Mouse (Mus musculus) brain, embryonic 14.5 days (tissue): ENCODE data around the gene Nrp1. TPM values are rescaled to one million over a fixed set of nuclear protein-coding genes. Genes with fewer than 3 reads are reported as not detected.

Source experiments
- DNase-seq: peaks from one replicate; pipeline ENCODE4 v3.0.0-alpha.2; 2011; ENCODE audit warnings: low read depth
- CTCF ChIP-seq: fragments of 200-500 bp; IDR thresholded peaks from 2 replicates; pipeline ENCODE4 v1.5.1; 2012; ENCODE audit warnings: inconsistent platforms, mild to moderate bottlenecking, moderate library complexity, borderline replicate concordance; ENCODE audit not compliant: insufficient read depth, insufficient read length; ENCODE audit errors: extremely low read depth
- POLR2A ChIP-seq: fragments of 200-500 bp; IDR thresholded peaks from 2 replicates; pipeline ENCODE4 v1.6.1; 2012; ENCODE audit warnings: mild to moderate bottlenecking, inconsistent platforms, borderline replicate concordance; ENCODE audit not compliant: poor library complexity, insufficient read depth, insufficient read length, severe bottlenecking; ENCODE audit errors: extremely low read depth
- polyA plus RNA-seq: library from polyadenylated mRNA; depleted of rRNA; stranded (reverse); fragments of >200 nt; gene quantifications from 2 replicates; pipeline ENCODE4 v1.2.3, GENCODE M21; 2012

The Nrp1 gene
- polyA plus RNA-seq, 1 experiment, result 36.2 TPM

GRCm38 (mm10) chr8:128459704-128460103, 101.3 kb downstream of the Nrp1 start:
- no peak for TF ChIP-seq CTCF
- TF ChIP-seq POLR2A, result no peak
- DNase-seq, result no peak

DNA sequence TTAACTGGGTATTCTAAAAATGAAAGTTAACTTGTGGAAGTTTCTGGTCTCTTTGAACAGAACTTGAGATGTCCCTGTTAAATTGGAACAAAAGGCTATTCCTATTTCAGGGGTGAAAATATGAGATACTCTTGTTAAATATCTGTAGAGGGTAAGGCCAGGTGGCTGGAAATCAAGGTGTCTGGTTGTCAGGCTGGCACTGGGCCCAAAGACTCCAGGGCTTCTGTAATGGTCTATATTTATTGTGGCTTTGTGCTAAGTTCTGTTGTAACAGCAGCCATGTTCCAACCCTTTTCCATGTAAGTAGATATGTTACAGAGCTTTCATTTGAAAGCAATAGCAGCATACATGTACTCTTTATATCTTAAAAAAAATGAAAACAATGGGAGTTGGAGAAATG, 103.3 kb downstream of the Nrp1 start:
- no peak for DNase-seq
- TF ChIP-seq CTCF, result no peak
- no peak for TF ChIP-seq POLR2A

DNA sequence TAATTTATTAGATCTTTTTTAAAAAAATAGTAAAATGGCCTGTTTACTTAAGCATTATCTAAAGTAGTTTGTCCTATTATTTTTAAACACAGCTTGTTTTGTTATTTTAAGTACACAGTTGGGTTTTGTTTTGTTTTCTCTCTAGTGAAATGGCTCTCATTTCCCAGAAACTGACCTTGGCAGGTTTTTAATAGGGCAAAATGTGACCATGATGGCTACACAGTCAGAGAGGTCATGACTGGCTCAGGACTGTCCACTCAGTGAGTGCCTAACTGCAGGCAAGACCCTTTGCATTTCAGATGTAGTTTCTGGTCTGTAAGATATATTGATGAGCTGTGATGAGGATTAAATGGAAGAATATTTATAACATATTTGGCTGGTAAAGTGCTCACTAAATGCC, 104.8 kb downstream of the Nrp1 start:
- TF ChIP-seq CTCF (no peak), POLR2A (no peak)
- no peak for DNase-seq

DNA sequence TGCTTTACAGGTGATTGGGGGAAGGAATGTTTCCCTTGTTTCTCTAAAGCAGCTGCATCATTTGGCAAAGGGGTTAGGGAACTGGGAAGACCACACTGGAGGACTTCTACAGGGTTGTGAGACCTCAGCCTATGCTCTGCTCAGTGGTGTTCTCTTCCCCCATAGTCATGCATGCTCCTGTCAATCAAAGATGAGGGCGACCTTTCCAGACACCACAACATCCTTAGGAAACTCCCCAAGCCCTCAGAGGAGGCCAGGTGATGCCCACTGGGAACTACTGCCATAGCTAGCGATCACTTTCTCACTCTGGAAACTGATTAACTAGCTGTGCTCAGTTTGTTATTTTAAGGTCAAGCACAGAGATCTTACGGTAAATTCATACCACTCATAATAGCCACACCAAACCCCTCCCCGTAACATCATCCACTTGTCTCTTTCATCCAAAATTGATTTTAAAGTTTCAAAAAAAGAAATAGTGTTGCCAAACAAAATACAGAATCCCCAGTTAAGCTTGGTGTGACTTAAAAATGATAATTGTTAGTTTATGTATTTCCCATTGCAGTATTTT, 105.7 kb downstream of the Nrp1 start:
- no peak for DNase-seq
- TF ChIP-seq POLR2A (no peak), CTCF (no peak)

DNA sequence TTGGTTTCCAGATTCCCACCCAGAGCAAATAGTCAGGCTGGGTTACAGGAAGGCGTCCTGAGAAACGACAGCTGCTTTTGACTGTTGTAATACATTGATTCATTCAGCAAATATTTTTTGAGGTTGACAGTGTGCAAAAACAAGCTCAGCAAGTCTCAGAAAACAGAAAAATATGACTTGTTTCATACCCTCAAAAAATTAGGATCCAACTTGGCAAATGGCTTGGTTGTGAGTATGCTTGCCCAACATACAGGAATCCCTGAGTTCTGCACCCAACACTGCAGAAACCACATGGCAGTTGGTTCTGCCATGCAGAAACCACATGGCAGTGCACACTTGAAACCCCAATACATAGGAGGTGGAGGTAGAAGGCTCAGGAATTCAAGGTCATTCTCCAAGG, 107.1 kb downstream of the Nrp1 start:
- TF ChIP-seq CTCF, result no peak
- no peak for TF ChIP-seq POLR2A
- DNase-seq, result no peak

DNA sequence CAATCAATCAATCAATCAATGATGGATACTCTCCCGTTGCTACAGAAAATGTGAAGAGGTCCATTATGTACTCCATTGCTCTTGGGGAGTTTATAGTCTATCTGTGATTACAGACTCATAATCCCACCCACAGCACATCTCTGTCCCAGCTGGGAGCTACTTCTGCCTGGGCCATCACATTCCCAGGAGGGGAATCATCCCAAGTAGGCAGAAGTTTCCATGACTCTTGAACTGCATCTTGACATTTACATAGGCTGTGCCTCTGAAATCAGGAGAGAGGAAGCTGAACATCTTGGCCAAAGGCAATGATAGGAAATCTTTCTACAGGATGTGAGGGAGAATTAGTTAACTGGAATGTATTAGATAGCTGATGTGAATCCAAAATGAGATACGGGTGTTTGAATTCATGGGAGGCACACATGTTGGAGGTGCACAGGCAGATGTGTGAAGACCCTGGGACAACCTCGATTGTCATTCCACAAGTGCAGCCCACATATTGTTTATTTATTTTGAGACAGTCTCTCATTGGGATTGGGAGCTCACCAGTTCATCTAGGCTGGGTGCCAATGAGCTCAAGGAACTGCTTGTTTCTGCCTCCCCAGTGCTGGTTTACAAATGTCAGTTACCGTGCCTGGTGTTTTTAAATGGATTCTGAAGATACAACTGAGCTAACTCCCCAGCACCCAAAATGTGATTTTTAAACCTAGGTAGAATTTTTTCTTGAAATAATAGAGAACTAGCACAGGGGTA, 108.5 kb downstream of the Nrp1 start:
- no peak for DNase-seq
- TF ChIP-seq CTCF, result no peak
- no peak for TF ChIP-seq POLR2A

DNA sequence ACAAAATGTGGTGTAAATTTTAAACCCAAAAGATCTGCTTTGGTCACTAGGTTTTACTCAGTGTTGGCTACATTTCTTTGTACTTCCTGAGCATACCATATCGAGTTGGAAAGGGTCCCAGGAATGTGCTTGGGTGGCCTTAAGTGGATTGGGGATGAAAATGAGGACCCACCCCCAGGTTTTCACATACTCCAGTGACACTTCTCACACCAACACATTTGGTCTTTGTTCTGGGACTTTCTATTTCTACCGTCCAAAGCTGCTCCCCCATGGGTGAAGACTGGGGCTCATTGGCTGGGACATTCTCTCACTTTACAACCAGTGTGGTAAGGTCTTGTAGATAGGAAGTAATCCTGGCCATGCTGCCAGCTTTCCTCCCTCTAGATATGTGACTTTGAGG, 111.7 kb downstream of the Nrp1 start:
- DNase-seq, result no peak
- TF ChIP-seq CTCF (no peak), POLR2A (no peak)

GRCm38 (mm10) chr8:128471186-128471585, 112.8 kb downstream of the Nrp1 start:
- no peak for TF ChIP-seq CTCF
- no peak for TF ChIP-seq POLR2A
- DNase-seq, result peak; percentile 81

DNA sequence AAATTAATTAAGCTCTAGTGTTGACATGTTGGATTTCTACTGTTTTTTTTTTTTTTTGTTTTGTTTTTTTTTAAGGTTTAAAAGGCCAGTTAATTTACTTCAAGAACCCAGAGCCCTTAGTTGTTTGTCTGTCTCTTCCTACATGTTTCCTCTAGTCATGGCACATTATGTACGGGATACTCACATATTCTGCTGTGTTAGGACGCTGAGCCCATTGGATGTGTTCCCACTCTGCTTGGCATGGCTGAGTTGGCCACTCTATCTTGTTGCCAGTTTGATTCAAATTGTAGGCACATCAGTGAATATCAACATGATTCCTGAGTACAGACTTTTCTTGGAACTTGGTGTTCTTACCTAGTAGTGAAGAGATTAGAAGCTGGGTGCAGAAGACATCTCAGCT, 114.5 kb downstream of the Nrp1 start:
- TF ChIP-seq POLR2A (no peak), CTCF (no peak)
- DNase-seq, result no peak

DNA sequence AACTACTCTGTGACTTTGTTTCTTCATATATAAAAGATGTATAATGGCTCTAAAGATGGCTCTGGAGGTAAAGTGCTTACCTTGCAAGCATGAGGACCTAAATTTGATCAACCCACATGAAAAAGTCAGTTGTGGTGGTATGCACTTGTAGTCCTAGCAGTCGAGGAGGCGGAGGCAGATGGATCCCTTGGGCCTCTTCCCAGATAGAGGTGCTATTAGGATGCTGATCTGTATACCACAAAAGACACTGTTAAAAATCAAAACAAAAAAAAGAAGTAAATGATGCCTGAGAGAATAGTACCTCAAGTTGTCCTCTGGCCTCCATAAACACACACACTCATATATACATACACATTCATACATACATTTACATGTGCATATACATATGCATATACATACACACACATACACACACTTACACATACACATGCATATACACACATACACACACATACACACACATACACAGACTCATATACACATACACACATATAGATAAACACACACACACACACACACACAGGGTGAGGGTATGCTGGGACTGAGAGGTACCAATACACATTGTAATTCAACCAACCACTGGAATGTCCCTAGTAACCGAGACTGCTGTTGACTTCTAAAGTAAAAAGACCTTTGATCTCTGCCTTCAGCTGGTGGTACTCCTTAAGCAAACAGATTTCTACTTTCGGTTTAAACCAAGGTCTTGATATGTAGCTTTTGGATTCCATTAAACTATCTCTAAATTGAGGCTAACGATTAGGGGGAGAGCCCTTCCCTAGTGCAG, 115.2 kb downstream of the Nrp1 start:
- DNase-seq, result no peak
- TF ChIP-seq POLR2A (no peak), CTCF (no peak)

- no peak for DNase-seq
- no peak for TF ChIP-seq CTCF
- no peak for TF ChIP-seq POLR2A
Observed at GRCm38 (mm10) chr8:128474614-128475013, 116.2 kb downstream of the Nrp1 start.

DNA sequence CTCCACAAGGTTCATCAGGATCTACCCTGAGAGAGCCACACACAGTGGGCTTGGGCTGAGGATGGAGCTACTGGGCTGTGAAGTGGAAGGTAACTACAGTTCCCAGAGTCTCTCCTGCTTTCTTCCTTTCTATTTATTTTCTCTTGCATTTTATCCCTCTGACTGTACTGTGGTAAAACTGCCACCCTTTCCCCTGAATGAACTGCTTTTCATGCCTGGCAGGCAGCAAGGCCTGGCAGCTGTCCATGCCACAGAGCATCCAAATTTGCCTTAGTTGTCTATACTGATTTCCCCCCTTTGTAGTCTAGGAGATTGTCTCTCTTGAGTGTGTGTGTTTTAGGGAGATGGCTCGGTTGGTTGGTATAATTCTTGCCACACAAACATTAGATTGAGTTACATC, 117.8 kb downstream of the Nrp1 start:
- DNase-seq, result peak; percentile 60
- TF ChIP-seq POLR2A (no peak), CTCF (no peak)

GRCm38 (mm10) chr8:128478017-128478416, 119.6 kb downstream of the Nrp1 start:
- TF ChIP-seq POLR2A (no peak), CTCF (no peak)

More at GRCm38 (mm10) chr8:128478017-128478416, 119.6 kb downstream of the Nrp1 start:
- DNase-seq, result no peak
